Mouse (Mus musculus) testis, adult 2 months (tissue): Measurements from ENCODE around the gene Pradc1.

Experiments used
- CTCF ChIP-seq: fragments of 200-500 bp; IDR thresholded peaks from 2 replicates; pipeline ENCODE4 v1.5.1; 2012; ENCODE audit warnings: low read depth, mild to moderate bottlenecking, inconsistent platforms, low read length, moderate library complexity; ENCODE audit not compliant: control insufficient read depth, insufficient read depth, insufficient replicate concordance
- POLR2A ChIP-seq: fragments of 200-500 bp; IDR thresholded peaks from 2 replicates; pipeline ENCODE4 v1.6.1; 2012; ENCODE audit warnings: low read depth, mild to moderate bottlenecking, inconsistent platforms, low read length, moderate library complexity; ENCODE audit not compliant: control insufficient read depth

DNA sequence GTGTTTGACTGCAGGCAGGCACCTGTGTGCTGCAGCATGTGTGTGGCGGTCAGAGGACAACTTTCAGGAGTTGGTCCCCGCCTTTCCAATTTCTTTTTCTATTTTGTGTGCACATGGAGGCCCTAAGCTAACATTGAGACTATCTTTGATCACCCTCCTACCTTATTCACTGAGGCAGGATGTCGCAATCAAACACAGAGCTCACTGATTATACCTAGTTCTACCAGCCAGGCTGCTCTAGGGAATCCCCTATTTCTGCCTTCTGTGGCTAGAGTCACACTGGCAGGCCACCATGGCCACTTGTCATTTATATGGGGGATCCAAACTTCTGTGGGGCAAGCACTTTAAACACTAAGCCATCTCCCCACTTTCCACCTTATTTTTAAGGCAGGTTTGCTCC lies 37.9 kb upstream of the Pradc1 start:
- TF ChIP-seq CTCF (no peak), POLR2A (no peak)
